Mouse (Mus musculus): Measurements from ENCODE around the gene Ccdc117.

- no peak for TF ChIP-seq FLI1 (IDR thresholded peaks at IDR 0.05; ENCODE audit: low read length)
- TF ChIP-seq GATA1 (IDR thresholded peaks at IDR 0.05; ENCODE audit: borderline replicate concordance, low read length): no peak
Observed at GRCm38 (mm10) chr11:5545457-5545856, 3.5 kb upstream of the Ccdc117 start.

Measured in megakaryocyte, embryonic 14.5 days (primary cell).